Mouse (Mus musculus) cerebellum, postnatal 14 days (tissue): ENCODE measurements around the gene Sdc1.

Experiments used
- DNase-seq, 2 experiments: peaks; one replicate each; pipeline ENCODE4 v3.0.0; 2021; ENCODE audit warnings: mixed read lengths in 2 of 2

Gene Sdc1

DNA sequence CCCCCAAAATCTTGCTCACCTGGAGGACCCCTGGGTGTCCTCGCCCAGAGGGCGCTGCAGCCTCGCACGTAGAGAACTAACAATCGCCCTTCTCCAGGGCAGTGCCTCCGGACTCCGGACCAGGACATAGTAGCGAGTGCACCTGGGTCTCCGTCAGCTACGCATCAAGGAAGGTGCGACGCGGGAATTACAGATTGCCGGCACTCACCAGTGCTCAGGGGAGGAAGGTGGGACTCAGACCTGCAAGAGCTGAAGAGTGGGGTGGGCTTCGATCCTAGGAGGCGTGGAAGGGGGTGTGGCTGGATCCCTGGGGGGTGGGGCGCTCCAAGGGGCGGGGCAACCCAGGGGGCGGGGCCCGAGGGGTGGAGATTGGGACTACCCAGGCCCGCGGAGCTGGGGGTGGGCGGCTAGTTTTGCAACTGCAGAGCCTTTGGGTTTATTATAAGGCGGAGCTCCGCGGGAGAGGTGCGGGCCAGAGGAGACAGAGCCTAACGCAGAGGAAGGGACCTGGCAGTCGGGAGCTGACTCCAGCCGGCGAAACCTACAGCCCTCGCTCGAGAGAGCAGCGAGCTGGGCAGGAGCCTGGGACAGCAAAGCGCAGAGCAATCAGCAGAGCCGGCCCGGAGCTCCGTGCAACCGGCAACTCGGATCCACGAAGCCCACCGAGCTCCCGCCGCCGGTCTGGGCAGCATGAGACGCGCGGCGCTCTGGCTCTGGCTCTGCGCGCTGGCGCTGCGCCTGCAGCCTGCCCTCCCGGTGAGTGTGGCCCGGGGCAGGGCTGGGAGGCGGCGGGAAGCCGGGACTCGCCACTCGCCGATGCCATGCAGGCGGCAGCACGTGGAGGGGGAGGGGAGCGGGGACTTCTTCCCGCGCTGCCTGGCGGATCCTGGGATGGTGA lies at the start of gene Sdc1:
Sdc1 (plus strand) TSS at position 378 of the 898 bp plus-strand sequence.
- DNase-seq: peak; percentile 81 to 83

DNA sequence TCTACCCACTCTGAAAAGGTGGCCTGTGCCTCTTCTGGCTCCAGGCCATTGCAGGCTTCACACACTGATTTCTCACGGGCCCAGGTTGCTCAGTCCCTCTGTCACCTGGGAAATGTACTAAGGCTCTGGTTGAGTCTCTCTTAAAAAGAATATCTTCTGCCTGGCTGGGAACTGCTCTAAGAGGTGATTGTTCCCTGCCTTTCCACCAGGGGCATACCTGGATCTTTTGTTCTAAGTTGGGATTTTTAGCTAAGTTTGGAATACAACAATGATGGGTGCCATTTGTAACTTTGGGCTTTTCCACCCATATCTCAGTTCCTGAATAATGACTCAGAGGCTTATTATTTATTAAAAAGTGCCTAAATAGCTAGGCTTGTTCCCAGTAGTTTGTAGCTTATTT lies 44.2 kb upstream of the Sdc1 start:
- peak in 1 of 2 experiments; percentile 19 for DNase-seq

DNA sequence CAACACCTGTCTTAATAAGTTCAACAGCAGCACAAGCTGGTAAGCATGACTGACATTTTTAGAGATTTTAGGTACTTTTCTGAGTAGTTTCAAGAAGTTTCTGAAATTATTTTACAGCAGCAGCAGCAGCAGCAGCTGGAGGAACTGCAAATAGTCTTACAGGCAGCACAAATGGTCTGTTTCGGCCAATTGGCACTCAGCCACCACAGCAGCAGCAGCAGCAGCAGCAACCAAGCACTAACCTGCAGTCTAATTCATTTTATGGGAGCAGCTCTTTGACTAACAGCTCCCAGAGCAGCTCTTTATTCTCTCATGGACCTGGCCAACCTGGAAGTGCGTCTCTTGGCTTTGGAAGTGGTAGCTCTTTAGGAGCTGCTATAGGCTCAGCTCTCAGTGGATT lies 42.4 kb upstream of the Sdc1 start:
- no peak for DNase-seq

DNA sequence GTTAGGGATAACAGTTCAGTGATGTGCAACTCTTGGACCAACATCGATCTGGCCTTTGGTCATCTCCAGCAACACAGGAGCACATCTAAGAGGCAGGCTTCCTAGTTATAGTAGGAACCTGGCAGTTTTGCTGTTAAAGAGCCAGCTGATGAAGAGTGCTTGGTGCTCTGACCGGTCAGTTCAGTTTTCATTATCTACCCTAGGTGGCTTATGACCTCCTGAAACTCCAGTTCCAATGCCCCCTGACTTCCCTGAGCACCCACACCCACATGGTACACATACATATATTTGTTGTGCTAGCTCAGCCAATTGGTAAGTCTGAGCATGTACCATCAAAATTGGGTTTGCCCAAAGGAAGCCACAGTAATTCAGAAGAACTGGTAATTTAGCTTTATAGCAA lies 17.5 kb upstream of the Sdc1 start:
- DNase-seq: no peak

DNA sequence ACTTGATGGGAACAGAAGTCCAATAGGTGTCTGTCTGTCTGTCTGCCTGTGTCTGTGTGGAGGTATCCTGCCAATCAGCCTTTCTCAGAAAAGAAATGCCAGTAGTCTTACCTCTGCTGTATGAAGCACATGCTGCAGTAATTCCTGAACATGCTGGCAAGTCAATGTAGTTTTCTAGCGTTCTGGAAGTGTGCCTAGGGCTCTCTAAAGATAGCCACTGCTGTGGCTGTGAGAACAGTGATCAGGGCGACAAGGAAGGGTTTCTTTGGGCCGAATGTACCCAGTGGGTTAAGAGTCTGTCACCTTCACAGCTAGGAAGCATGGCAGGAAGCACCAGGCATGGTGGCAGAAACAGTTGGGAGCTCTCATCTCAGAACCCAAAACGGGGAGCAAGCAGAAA lies 17.0 kb upstream of the Sdc1 start:
- peak; percentile 36 to 43 for DNase-seq

DNA sequence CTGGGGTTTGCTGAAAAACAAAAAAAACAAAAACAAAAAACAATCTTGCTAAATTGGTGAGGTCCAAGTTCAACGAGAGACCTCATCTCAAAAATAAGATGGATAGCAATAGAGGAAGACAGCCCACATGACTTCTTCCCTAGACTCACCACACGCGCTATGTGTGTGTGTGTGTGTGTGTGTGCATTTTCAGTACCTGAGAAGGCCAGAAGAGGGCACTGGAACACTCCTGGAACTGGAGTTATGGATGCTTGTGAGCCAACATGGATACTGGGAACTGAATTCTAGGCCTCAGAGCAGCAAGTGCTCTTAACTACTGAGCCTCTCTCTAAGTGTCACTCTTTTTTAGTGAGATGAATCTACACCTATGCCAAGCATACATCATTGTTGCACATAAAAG lies 13.1 kb upstream of the Sdc1 start:
- no peak for DNase-seq

DNA sequence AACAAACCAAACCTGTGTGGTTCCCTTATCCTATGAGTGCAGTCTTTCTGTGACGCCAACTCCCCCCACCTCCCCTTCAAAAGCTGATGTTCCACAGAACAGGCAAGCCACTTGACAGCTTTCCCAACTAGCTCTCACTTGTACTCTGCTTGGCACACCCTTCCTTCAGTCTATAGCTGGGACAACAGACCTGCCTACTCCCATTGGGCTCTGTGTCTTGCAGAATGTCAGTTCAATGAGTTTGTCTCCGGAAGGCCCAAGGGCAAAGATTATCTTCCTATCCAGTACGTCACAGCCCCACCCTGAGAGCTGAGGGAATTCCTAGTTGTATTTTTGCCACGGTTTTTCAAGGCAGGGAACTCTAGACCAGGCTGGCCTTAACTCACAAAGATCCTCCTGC lies 12.0 kb upstream of the Sdc1 start:
- DNase-seq: no peak

DNA sequence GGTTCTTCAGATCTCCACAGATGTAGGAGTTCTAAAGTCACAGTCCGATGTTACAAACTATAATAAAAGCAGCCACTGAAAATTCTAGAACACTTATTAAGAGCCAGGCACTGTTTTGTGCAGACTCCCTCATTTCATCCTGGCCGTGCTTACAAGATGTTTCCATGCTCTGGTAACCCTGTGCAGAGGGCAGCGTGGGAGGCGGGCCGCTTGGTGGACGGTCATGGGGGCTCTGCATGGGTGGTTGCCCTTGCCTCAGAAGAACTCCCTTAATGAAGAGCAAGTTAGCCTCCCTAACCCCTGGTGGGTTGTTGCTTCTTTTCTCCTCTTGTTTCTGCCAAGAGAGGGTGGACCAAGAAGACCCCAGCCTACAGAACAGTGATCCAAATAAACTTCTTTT lies 11.3 kb upstream of the Sdc1 start:
- DNase-seq: no peak

DNA sequence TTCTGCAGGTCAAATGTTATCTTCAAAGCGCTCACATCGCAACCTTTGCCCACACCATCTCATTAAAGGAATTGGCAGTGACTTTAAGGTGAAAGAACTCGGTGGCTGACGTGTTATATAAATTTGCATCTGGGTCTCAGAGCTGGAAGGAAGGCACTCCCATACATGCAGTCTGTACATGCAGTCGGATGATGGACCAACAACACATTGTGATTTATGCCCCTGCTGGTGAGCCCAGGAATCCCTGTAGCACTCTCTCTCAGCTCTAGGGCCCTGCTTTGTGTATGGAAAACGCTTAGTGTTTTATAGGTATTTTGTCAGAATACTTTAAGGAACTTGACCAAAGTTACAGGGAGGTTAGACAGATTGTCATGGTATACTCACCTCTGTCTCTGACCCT lies 10.6 kb upstream of the Sdc1 start:
- DNase-seq: no peak

DNA sequence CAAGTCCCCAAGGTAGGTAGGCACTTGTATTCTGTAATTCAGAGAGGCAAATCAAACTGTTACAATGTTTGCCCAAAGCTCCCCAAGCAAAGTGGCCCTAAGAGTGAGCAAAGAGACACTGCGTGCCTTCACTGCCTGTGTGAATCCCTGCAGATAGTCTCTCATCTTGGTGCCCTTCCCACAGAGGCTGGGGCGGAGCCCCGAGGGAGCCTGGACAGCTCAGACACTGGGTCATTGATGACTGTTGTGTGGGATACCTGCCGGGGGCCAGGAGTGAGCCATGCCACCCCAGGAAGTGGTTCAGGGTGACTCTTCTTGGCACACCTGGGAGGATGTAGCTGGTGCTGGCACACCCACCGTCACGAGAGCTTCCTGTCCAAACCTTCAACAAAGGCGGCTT lies 10.1 kb upstream of the Sdc1 start:
- no peak for DNase-seq

DNA sequence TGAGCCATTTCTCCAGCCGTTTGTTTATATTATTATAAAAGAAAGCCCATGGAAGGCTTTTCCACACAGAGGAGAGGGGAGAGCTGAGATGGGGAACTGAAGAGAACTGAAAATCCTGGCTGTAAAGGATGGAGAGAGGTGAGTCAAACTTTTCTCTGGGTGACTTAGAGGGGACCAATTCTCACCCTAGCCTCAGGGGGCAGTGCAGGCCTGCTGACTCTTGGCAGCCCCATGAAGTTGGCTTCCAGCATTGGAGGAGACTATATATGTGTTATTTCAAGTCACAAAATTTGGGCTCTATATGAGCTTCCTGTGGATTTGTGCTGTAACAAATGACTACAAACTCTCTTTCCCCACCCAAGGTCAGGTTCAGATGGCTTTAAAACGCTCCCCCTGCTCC lies 8.5 kb upstream of the Sdc1 start:
- no peak for DNase-seq

DNA sequence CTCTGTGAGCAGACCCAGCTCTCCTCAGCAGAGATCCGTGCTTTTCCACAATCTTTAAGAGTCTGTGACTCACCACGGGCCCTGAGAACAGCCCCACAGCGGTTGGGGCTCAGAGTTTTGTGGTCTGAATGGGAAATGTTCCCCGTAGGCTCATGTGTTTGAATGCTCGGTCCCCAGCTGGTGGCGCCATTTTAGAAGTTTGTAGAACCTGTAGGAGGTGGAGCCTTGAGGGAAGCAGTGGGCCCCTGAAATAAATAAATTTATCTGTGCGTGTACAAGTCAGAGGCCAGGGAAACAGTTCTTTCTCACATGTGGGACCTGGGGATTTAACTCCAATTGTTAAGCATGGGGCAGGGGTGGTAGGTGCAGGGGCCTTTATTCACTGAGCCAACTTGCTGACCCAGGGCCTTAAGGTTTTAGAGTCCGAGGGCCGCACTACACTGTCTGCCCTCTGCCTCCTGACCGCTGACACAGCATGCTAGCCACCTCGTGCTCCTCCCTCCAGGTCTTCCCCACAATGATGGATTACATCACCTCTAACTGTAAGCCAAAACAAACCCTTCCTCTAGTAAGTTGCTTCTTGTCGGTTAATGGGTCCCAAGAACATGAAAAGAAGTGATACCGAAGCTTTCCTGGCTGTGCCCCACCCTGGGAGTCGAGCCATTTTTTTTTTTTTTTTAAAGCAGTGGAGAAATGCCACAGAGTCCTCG lies 6.7 kb upstream of the Sdc1 start:
- no peak for DNase-seq

DNA sequence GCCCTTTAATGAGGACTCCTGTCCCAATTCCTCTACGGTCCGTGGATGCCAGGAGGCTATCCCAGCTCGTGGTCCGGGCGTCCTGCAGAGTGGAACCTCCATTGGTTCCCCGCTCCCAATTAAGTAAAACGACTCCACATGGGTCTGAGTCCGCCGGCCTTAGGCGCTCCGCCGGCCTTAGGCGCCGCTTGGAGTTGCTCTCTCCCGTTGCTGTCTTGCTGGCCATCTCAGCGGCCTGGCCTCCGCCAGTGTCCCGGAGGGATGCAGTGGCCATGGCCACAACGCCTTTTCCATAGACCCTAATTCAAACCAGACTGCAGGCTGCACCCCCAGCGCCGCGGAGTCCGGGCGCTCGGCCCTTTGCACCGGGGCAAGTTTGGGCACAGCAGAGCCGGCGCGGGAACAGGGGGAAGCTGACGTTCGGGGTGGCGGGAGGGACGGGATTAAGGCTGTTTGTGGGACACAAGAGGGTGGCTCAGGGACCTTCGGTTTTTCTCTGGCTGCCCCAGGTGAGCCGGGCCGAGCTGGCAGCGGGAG lies 789 bp downstream of the Sdc1 start:
- DNase-seq: peak in 1 of 2 experiments; percentile 35

DNA sequence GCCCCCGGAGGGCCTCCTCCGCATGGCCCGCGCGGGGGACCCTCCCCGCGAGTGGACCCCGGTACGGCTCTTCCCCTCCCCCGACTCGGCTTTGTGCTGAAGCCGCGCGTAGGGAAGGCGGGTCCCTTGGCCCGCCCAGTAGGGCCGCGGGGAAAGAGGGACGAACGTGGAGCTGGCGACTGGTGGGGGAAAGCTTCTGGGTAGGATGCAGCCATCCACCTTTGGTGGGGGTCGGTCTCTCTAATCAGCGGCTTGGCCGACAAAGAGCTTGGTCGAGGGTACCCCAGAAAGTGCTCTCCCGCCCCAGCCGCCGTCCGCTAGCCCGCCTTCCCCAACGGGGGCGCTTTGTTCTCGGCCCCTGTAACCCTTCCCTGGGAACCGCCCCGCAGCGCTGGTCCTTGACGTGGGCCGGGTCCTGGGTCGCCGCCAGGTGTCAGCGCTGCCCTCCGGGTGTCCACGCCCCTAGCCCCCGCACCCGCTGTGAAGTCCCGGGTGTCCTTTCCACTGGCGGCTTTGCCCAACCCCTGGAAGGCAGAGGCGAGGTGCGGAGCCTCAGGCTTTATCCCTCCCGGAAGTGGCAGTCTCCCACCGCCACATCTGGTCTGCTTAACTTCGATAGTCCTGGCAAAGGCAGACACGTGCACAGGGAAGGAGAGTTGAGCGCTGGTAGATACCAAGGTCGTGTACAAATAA lies 1.5 kb downstream of the Sdc1 start:
- peak; percentile 49 to 56 for DNase-seq

DNA sequence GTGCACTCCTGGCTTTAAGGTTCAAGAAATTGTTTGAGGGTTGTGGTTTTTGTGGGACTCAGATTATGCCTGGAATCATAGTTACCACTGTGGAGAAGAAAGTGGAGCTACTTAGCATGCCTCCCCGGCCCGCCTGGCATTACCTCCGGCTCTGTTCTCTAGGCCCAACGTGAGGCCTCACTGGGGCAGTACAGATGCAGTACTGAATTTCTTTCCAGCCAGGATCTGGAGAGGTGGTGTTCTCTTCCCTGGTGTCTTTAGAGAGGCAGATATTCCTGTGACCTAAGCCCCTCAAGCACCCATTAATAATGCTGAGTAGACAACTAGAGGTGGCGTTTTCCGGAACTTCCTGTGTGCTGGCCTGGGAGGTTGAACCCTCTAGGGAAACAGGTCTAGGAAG lies 2.2 kb downstream of the Sdc1 start:
- DNase-seq: no peak

DNA sequence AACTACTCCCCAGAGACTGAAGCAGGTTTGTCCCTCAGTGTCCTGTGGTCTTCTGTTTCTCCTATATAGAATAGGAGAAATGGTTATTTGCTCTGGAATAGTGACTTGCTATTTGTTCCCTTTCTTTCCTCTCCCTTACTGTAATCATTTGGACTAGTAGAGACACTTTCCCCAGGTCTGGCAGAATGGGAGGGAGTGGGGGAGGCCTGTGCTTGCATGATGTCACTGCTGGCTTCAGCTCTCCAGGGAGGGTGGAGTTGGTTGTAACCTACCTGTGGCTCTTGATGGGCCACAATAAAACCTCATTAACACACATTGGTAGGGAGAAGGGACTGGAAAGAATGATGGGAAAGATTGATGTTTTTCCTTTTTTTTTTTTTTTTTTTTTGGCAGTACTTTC lies 3.1 kb downstream of the Sdc1 start:
- DNase-seq: no peak

DNA sequence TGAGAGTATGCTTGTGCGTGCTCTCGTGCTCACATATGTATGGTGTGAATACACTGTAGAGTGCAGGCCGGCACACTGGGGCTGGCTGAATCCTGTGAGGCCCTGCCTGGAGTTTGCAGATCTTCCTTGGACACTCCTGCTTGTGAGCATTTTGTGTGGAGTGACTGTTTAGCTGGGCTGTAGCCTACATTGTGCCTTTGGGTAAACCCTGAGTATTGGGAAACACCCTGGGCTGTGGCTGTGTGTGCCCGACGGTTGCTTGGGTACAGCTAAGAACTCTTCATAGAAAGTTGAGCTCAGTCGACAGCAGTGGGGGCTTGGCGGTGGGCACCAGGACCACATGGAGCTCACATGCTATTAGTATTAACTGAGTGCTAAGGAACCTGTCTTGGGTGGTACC lies 5.1 kb downstream of the Sdc1 start:
- DNase-seq: no peak

DNA sequence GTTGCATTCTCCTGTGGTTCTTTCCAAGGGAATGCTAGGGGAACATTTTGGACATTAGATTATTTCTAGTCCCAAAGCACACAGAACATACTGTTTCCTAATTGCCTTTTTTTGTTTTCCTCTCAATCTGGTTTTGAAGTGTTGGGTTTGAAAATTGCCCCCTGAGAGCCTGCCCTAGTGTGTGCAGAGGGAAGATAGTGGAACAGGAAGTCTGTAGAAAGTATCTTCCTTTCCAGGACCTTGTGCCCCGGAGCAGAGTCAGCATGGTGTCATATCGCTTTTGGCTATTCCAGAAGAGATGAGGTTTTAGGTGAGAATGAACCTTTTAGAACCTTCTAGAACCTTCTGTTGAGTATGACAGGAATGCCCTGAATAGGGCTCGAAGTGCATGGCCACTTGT lies 5.6 kb downstream of the Sdc1 start:
- no peak for DNase-seq

DNA sequence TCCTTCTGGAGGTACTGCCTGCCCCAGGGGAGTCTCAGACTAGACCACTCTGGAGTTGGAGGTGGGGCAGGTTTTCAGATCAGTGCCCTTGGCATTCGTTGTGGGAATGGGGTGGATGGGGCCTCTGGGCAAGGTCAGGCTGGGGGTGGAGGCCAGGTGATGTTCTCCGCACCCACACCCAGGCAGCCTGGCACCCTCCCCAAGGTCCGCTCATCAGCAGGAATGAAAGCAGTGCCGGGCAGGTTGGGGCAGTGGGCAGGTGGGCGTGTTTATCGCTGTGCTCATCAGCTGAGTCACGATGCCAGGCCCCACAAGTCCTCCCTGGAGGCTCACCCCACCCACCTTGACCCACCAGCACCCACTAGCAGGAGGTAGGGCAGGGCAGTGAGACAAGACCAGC lies 7.0 kb downstream of the Sdc1 start:
- no peak for DNase-seq

DNA sequence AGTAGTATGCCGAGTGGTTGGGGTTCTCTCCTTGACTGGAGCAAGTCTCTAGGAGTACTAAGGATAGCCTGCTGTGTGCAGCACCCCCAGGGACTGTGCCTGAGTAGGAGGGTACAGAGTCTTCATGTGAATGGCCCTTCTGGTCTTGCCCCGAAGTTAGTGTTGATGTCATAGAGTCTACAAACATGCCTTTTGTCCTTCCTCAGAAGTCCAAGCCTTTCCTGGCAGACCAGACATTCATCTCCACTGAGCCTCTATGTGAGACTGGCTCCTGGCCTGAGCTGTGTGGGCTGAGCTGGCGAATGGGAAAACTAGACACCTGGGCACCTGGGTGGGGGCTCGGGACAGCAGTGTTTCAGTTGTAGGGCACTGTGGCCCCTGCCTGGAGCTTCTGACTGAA lies 8.7 kb downstream of the Sdc1 start:
- DNase-seq: no peak

DNA sequence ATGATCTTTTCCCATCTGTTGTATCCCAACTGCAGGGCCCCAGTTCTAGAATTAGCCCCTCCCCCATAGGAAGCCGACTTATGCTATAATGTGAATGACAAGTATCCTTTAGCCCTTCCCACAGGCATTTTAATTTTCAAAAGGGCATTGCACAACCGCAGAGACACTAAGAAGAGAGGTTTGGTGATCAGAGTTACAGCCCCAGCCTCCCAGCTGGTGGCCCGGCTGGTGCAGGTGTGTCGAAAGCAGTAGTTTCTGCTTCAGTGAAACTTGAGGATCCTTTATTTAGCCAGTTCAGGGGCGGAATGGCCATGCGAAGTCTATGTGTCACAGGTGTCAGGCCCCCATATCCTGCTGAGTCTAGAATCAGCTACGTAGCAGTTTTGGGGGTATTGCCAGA lies 10.0 kb downstream of the Sdc1 start:
- no peak for DNase-seq

DNA sequence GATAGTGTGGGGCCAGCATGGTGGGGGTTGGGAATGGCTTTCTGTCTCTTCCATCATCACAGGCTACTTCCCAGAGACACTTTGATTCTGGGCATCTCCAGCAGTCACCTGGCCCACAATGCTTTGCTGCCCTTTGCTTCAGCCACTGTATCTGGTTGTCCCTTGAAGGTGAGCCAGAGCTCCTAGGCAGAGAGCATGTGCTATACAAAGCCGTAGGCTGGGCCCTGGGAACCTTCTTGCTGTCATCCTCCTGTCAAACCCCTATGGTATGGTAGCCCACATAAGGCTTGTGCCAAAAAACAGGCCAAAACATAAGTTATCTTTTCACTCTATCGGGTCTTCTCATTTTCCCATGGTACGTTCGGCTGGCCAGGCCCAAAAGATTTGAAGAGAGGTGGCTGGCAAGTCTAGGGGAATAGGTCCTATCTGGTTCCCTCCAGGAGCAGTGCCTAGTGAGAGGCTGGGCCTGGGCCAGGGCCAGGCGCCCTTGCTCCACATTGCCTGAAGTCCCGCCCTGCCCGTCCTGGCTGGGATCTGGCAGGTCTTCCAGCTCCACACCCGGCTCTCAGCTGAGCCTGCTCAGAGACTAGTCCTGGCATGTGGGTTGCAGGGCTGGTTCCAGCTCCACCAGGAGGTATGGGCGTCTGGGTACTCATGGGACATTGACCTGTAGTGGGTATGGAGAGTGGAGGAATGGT lies 10.7 kb downstream of the Sdc1 start:
- peak; percentile 58 to 72 for DNase-seq

DNA sequence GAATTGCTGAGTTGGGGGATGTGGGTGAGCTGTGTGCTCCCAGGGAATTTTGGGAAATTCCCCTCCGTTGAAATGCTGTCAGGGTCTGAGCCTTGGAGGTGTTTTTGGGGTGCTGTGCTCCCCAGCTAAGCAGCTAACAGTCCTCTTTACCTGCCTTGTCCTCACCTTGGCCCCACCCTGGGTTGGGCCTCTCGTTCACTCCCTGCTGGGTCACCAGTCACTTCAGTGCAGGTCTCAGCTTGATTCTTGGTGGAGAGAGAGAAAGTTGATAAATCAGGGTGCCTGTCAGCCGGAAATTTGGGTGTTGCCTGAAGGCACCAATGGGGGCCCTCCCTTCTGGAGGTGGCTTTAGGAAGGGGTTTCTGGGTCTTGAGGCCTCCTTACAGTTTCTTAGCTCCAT lies 11.4 kb downstream of the Sdc1 start:
- DNase-seq: no peak
